Mouse (Mus musculus) right cerebral cortex, adult 2 months (tissue): ENCODE results near the gene Gm20388.

Source experiments
- DNase-seq, 2 experiments: peaks; one replicate each; pipeline ENCODE4 v3.0.0; 2021 to 2022; ENCODE audit warnings: low spot score in 2 of 2

Gm20388 gene

DNA sequence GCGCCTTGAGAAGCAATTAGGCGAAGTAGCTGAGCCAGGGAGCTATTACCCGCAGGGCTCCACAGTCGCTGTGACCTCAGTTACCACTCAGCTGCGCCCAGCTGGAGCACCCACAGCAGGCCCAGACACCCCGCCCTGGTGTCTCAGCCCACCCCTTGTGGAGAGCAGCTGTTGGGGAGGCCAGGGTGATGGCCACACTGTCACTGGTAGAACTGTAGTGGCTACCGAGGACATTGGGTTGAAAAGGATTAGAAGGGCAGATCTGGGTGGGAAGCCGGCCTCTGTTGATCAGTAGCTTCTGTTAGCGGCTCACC is 1853.0 kb downstream of the Gm20388 start:
- no peak for DNase-seq

DNA sequence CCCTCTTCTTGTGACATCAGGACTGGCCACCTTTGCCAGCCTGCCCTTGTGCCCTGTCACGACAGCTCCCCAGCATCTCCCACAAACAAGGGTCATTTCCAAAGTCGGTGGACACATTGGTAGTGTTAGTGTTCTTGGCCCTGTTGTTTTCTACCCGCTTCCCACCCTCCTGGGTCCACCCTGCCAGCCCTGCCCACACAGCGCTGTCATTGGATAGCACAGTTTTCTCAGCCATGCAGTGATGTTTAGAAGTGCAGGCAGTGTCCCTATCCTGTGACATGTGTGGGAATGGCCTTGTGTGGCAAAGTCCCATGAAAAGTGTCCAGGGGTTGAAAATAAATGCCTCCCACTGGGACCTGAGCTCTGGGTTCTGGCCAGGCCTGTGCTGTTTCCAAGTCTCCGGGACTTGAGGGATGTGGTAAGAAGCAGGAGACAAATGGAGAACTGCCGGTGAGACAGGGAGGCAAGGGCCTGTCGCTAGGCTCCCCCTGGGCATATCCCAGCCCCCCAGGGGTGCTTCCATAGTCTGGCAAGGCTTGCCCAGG is 1855.0 kb downstream of the Gm20388 start:
- no peak for DNase-seq

DNA sequence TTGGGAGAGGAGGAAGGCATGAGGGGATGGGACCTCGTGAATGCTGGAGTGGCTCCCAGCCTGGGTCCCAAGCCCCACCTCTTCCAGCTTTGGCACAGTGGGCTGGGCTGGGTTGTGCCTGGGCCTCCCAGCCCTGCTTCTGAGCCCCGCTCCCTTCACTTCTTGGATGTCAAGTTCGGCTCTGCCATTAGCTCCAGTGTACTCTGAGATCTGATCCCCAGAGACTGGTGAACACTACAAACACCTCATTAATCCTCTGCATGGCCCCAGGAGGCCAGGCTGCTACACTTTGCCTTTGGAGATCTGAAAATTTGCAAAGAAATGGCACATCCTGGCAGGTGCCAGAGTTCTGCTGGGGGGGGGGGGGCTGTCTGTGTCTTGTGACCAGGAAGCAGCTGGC is 1858.5 kb downstream of the Gm20388 start:
- no peak for DNase-seq

DNA sequence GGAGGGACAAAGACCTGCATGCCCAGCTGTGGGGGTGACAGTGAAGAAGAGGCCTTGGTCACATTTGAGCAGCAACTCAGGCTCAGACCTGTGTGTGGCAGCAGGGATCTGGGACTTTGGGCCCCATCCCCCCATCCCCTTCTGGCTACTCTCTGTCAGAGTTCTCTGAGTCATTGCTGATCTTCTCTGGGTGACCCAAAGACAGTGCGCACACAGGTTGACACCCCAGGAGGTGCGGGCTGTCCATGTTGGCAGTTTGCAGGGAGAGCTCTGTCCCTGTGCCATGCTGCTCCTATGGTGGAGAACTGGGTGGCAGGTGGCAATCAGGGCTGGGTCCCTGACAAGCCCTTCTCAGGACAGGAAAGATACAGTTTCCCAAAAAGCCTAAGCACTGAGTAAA is 1859.0 kb downstream of the Gm20388 start:
- DNase-seq = no peak

DNA sequence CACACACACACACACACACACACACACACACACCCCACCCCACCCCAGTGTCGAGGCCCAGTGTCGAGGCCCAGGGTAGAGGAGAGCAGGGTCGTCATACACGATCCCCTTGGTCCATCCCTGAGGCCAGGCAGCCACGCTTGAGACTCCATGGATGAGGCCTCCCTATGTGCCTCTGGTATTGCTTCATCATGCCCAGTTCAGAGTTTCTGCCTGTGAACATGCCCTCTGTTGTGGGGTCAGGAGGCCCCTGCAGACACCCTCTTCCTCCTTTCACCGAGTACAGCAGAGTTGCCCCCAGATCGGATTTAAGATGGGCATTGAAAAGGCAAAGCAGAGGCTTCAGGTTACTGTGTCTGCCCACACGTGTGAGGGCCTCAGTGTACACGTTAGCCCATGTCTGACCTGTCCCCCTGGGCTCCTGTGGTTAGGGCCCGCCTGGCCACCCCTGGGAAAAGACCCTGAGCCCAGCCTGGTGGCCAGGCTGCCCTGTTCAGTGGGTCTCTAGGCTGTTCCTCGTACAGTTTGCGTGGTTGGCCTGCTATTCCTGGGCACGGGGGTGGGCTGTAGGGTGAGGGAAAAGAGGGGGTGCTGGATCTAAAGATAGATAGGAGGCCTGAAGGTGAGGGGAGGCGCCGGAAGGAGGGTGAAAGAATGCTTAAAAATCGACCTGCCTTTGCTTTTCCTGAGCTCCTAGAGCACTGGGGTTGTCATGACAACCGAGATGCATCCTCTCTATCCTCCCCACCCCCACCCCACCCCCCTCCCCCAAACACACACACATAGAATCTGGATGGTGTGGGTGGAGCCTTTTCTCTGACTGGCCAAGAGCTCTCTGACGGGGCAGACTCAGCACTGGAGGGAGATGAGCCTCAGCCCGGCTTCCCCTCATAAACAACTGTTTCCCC is 1860.5 kb downstream of the Gm20388 start:
- peak; percentile 42 to 44 for DNase-seq

DNA sequence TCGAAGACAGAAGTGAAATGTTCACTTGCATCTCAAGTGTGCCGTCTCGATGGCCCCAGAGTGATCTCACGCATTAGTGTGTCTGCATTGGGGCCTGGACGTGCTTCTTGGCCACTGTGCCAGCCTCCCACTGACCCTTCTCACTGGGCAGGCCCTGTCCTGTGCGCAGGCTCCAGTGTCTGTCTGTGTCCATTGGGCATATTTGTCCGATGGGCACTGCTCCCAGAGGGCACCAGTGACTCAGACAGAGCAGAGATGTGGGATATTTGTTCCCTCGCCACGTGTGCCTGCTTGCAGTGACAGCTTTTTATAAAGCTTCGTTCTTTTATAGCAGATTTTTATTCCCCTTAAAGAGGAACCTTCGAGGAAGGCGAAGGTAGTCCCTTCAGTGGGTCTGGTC is 1863.2 kb downstream of the Gm20388 start:
- no peak for DNase-seq

DNA sequence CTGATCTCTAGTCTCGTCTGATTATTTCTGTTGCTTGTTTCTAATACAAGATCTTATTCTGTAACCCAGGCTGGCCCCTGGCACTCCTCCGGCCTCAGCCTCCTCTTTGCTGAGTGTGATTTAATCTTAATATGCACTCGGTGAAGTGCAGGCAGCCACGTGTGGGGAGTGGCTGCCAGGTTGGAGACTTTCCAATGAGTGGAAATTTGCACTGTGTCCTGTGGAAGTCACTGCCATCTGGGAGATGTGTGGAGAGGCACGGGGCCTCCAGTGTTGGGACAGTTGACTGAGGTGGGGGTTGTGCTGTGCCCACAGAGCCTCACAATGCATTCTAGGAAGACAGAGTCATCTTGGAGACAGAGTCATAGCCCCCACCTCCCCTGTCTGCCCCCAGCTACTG is 1871.9 kb downstream of the Gm20388 start:
- DNase-seq = no peak

DNA sequence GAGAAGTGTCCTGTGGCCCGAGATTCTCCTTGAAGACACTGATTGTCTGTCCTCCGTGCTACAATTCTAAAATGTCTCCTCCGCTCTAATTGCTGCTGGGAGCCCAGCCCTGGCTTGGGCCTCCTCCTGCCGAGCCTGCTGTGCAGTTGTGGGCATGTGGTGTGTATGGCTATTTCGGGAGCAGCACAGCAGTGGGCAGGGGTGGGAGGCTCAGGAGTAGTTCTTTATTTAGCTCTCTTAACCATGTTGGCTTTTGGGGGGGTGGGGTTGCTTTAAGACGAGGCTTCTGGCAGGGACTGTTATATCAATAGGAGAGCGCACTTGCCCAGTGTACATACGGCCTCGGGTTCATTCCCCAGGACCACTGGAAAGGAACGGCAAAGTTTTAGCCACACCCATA is 1875.9 kb downstream of the Gm20388 start:
- DNase-seq = peak; percentile 73 to 78

DNA sequence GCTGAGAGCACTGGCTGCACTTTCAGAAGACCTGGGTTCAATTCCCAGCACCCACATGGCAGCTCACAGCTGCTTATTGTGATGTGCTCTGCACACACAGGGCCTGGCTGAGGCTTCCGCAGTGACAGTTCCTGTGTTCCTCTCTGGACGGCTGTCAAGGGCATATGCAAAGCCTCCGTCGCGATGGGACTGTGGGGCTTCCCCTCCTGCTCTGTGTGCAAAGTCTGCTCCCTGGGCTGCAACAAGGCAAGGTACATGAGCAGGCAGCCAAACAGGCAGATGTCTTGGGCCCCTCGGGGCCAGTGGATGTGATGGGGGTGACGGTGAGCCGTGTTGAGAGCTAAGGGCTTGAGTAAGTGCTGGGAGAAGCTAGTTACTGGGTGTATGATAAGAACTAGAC is 1878.1 kb downstream of the Gm20388 start:
- DNase-seq = no peak

DNA sequence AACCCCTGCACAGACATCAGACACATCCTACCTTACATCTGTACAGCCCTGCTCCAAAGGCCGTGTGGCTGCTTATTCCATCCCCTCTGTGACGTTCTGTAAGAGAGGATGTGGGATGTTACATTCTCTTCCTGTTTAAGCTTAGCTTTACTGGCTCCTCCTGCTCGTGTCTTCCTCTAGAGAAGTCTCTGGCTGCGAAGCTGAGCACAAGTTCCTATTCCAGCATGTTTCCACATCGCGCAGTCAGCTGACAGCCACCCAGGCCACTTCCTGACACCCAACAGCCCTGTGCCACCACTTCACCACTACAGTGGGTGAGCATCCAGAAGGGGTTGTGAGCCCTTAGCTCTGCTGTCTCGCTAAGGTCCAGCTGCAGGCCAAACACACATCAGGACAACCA is 1881.5 kb downstream of the Gm20388 start:
- DNase-seq = no peak

DNA sequence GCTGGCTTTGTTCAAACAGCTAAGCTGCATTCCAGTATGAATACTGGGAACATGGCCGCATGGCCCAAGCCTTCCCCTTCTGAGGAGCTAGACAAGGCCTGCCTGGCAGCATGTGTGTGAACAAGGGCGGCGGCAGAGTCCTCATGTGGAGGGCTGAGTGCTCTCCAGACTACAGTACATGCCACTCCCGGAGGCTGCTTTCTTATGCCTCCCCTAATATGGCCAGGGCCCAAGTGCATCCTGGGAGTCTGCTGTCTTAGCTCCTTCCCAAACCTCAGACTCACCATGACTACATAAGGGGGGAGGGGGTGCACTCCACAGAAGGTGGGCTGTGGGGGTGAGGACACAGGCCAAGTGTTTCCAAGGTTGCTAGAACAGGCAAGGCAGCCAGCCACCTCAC is 1882.0 kb downstream of the Gm20388 start:
- no peak for DNase-seq

DNA sequence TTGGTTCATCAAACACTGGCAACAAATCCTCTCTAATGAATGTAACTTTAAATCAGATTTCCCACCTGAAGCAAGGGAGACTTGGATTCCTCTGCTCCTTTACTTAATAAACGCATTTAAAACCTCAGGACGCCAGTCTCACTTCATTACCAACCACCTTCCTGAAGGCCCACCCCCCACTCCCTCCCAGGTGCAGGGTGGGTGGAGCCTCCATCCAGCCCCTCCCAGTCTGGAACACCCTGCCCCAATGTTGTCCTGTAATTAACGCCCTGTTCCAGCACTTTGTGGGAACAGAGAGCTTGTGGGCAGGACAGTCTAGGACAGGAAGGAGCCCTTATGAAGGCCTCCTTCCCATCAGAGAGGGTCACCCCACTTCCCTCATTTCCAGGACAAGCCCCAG is 1883.5 kb downstream of the Gm20388 start:
- no peak for DNase-seq

DNA sequence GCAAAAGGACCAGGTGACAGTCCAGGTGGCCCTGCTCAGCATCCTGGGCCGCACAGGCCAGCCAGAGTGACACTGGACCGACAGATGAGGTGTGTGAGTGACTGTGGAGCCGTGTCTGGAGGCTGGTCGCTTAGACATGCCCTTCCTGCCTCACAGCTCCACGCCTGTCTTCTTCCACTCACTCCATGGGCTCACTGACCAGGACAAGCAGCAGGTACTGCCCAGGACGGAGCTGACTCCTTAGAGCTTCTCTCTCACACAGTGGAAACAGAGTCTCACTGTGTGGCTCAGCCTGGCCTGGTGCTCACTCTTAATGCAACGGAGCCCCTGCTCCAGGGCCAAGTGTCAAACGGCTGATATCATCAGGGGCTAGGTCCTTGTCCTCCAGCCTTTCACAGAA is 1884.8 kb downstream of the Gm20388 start:
- no peak for DNase-seq

DNA sequence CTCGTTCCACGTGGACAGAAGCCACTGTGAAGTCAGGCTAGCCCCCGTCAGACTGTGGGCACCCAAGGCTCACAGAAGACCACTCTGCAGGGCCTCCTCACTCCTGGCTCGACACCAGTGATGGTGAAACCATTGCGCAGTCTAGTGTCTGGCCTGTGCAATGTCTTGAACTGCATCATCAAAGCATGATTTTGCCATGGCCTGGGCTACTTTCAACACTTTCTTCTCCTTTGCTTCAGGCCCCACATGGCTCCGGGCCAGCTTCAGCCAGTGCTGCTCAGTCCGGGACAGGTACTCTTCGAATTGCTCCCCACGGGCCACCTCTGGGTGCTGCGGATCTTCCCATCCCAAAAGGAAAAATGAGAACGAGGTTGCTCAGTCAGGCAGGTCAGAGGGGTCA is 1885.8 kb downstream of the Gm20388 start:
- DNase-seq = no peak

DNA sequence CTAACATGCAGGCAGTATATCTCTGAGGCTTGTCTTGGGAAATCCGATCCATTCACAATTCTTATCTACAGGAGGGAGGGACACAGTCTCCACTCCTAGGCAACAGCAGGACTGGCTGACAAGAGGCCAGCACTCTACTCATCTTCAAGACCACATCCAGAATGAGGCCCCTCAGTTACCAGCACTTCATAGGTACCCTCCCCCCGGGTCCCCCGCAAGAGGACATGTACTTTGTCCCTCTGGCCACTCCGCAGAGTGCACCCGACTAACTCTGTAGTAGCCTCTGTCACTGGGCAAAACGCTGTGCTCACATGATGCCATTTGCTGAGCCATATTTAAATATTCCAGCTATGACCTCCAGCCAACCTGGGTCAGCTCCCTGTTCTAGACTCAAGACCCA is 1887.8 kb downstream of the Gm20388 start:
- DNase-seq = no peak

DNA sequence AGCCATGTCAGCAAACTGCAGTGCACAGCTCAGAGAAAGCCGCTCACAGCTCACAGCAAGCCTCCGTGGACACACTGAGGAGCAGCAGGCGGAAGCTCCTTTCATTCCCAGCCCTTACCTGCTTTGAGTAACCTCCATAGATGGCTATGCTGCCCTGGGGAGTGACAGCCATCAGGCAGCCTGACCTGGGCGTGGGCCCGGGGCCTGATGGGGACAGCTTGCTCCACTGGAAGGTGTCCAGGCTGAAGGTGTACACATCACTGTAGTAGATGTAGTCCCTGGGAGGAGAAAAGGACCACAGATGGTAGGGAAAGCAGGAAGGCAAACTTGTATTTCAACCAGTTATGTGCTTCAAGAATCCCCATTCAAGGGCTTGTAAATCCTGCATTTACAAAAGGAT is 1894.2 kb downstream of the Gm20388 start:
- DNase-seq = no peak

DNA sequence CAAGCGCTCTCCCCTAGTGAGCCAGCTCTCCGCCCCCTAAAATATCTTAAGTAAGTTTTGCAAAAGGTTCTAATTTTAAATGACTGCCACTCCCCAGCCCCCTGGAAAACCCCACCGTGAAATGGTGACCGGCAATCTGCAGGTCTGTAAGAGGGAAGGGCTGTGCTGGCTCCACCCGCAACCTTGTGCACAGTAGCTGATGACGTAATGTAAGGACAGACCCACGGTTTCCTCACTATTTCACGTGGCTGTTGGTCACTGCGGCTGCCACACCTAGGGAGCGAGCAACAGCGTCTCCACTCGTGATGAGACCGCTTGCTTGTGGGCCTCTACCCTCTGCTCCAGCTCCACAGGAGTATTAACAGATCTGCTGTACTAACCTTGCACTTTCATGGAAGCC is 1895.5 kb downstream of the Gm20388 start:
- DNase-seq = no peak

DNA sequence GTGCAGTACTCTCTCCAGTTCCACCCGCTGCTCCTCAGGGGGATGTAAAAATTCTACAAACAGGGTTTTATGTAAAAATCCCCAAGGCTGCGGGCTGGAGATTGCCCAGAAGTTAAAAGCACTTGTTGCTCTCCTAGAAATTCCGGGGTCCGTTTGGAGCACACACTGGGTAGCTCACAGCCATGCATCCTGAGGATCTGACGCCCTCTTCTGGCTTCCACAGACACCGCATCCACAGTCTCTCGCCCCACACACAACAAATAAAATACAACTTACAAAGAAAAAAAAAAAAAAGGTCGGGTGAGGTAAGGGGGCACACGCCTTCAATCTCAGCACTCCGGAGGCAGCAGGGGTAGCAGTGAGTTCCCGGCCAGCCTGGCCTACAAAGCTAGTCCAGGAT is 1897.4 kb downstream of the Gm20388 start:
- no peak for DNase-seq

DNA sequence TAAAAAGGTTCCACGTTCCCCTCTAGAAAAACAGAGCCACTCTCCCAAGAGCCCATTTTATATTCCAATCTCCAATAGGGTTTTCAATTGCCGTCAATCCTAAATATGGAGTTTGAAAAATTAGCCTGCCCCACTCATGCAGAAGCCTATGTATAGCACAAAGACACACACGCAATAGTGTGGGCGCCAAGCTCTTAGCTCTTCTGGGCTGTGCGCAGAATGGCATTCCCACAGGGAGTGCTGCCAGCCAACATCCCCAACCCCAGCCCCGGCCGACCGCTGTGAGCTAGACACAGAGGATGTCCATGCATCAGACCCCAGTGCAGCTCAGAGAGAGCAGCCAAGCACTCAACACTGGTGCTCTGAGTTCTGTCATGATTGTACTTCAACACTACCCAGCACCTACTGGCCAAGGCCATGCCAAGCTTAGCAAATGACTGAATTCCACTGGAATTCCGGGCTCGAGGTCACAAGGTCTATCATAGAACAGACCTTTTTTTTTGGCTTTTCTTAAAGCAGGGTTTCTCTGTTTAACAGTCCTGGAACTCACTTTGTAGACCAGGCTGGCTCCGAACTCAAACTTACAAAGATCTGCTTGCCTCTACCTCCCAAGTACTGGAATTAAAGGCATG is 1899.0 kb downstream of the Gm20388 start:
- DNase-seq = peak; percentile 68 to 69

DNA sequence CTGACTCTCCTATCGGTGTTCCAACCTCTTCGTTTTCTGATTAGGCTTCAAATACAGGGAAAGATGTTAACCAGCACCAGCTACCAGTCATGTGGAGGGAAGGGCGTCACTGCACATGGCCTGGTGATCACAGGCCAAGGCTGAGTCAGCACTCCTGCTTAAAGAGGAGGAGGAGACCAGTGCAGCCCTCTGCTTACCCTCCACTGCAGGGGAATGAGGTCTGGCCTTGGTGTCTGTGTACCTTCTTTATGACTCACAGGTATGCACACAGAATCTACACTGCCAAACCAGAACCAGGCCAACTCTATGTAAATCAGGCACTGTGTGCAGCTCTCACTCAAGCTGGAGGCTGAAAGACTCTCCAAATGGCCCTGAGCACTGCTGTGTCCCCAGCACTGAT is 1900.9 kb downstream of the Gm20388 start:
- no peak for DNase-seq

DNA sequence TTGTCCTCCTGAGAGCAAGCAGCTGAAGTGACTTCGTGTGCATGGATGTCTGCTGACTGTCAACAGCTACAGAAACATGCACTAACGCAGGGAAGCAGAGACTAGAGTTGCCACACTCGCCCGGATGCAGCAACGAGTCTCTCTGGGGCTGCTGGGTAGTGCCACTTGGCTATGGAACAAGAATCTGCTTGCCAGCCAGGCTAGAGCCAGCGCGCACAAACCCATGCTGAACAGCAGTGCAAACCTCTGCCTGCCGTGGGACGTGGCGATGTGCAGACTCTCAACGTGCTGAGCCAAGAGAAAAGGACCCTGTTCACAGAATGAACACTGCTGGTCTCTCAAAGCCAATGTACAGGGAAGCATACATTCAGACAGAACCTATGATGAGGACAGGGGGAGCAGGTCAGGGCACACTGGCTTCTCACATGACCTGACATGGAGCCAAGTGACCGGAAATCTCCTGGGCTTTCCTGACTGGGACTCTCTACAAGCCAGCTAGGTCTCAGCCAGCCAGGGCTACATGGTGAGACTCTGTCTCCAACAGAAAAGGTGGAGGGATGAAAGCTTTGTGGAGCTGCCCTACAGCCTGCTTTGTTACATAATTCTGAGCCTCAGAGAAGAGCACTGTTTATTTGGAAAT is 1901.4 kb downstream of the Gm20388 start:
- DNase-seq = no peak

DNA sequence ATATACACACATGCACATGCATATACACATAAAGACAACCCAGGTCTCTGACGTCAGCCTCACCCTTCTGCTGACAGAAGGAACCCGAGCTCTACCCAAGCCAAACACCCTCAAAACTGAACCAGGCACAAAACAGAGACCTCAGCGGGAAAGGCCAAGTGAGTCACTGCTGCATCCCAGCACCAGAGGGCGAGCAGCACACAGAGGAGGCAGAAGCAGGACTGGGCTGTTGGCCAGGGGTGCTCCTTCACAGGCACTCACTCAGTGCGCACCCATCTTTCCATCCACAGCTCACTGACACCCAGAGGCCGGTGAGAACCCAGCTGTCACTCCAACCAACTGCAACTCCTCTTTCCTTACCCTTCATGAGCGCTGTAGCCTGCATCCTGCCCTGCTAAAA is 1907.6 kb downstream of the Gm20388 start:
- no peak for DNase-seq

DNA sequence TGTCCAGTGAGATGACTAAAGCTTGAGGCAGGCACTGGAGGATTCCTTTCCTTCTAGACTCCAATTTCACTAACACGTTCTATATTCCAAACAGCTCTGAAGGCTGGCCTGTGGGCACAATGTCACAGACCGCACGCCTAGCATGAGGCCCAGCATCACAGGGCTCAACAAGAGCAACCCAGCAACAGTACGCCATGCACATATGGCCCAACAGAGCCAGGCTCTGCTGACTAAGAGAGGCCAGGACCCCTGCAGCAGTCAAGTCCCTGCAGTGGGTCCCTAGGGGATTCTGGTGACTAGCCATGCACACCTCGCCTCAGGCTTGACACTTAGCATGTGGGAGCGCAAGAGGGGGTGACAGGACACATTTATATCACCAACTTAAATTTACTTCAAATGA is 1910.2 kb downstream of the Gm20388 start:
- no peak for DNase-seq
